Mouse (Mus musculus) frontal cortex, postnatal 14 days (tissue): Measurements from ENCODE around the gene Gm21095.
"Not testable (repeated sequence)": the region's sequence is repeated elsewhere in the genome, so short reads cannot be mapped to it uniquely, and the experiment has no call there.

Experiments used
- DNase-seq, 2 experiments: peaks; one replicate each; pipeline ENCODE4 v3.0.0; 2022; ENCODE audit warnings: low spot score in 2 of 2

The Gm21095 gene

GRCm38 (mm10) chrY:84096979-84097378 lies at the start of gene Gm21095:
Gene Gm21095, plus strand, starts transcription at chrY:84097279.
- DNase-seq: not testable (repeated sequence)
